Mouse (Mus musculus): Measurements from ENCODE around the gene Ints3. TPM values are rescaled to one million over a fixed set of nuclear protein-coding genes. Genes with fewer than 3 reads are reported as not detected.

Ints3 gene
- polyA plus RNA-seq, 1 experiment from 2014 or later: 9.2 TPM

DNA sequence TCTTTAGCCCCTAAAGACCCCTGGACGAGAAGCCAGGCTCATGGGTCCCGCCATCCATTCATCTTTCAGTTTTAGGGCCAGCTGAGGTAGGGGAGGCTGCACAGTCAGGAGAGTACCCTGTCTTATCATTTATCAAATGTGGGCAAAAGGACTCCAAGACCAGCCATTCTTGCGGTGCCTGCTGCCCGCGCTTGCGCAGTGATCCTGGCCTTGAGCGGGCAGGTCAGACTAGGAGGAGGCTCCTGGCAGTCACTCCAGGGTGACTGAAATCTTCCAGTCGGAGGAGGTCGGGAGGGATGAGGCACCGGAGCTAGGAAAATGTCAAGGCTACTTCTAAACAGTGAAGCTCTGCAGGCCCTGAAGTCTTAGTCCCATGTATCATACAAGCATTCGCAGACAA lies 51.7 kb downstream of the Ints3 start:
- no peaks in the 10 kb centered on the region for H3K9me3 ChIP-seq (ENCODE audit: control insufficient read depth, low read length)
- DNase-seq (ENCODE audit: low spot score) (no peak), ATAC-seq (ENCODE audit: low FRiP score, low TSS enrichment) (no peak)
- no peaks in the 10 kb centered on the region for H3K36me3 ChIP-seq (ENCODE audit: control insufficient read depth, insufficient read depth, low read length)
- no peaks in the 10 kb centered on the region for H3K27me3 ChIP-seq (ENCODE audit: control insufficient read depth, insufficient read depth, low read length)
- no peak for TF ChIP-seq CTCF (IDR thresholded peaks at IDR 0.05; ENCODE audit: low read depth)
- TF ChIP-seq EP300 (optimal IDR thresholded peaks at IDR 0.05): no peak
- no peaks in the 10 kb centered on the region for H3K4me1 ChIP-seq (replicated peaks; ENCODE audit: control insufficient read depth, insufficient read depth)
- no peak overlapping the region for H3K9ac ChIP-seq (ENCODE audit: low read length)
- H3K4me2 ChIP-seq (replicated peaks; ENCODE audit: low read depth): no peak overlapping the region
- H3K4me3 ChIP-seq (ENCODE audit: low read depth, low read length): no peak overlapping the region
- no peak overlapping the region for H3K27ac ChIP-seq (replicated peaks)
- WGBS: 55% methylated on average over 11 of the region's 11 CpGs

DNA sequence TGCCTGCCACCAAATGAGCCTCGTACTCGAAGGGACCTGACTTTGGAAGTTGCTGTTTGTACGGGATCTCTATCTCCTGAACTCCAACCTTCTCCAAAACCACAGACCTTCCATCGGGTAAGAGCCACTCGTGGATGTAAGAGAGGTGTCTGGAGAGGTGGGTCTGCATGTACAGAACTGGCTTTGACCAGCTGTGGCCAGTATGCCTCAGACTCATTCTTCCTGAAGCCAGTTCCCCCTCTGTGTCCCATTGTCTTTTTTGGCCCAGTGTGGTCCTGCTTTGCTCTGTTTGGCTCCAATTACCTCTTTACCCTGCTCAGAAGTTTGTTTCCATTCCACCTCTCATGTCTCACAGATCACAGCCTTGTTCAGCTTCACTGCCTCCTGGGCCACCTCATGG lies 54.9 kb downstream of the Ints3 start:
- Histone ChIP-seq H3K4me2 (replicated peaks; ENCODE audit: low read depth) (no peak overlapping the region), H3K27me3 (ENCODE audit: control insufficient read depth, insufficient read depth, low read length) (no peaks in the 10 kb centered on the region), H3K4me1 (replicated peaks; ENCODE audit: control insufficient read depth, insufficient read depth) (no peaks in the 10 kb centered on the region), H3K27ac (replicated peaks) (no peak overlapping the region), H3K9ac (ENCODE audit: low read length) (no peak overlapping the region), H3K4me3 (ENCODE audit: low read depth, low read length) (no peak overlapping the region), H3K36me3 (ENCODE audit: control insufficient read depth, insufficient read depth, low read length) (no peaks in the 10 kb centered on the region), H3K9me3 (ENCODE audit: control insufficient read depth, low read length) (no peaks in the 10 kb centered on the region)
- no peak for DNase-seq (ENCODE audit: low spot score)
- TF ChIP-seq CTCF (IDR thresholded peaks at IDR 0.05; ENCODE audit: low read depth): no peak
- TF ChIP-seq EP300 (optimal IDR thresholded peaks at IDR 0.05): no peak
- ATAC-seq (ENCODE audit: low FRiP score, low TSS enrichment): no peak
- 72% methylated on average over 5 of the region's 5 CpGs for WGBS

DNA sequence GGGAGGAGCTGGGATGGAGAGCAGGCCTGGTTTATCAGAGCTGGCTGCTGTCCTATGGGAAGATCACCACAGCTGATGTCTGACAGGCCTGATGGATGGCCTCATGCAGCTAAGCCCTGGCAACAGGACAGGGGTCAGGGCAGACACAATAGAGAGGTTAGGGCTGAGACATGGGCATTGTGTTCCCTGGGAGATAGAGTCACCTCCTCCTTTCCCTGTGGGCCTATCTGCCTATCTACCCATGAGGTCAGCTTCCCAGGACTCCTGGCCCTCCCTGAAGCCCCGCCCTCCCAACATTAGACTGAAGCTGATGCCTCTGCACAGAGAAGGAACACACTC lies 57.2 kb downstream of the Ints3 start:
- no peak for DNase-seq (ENCODE audit: low spot score)

DNA sequence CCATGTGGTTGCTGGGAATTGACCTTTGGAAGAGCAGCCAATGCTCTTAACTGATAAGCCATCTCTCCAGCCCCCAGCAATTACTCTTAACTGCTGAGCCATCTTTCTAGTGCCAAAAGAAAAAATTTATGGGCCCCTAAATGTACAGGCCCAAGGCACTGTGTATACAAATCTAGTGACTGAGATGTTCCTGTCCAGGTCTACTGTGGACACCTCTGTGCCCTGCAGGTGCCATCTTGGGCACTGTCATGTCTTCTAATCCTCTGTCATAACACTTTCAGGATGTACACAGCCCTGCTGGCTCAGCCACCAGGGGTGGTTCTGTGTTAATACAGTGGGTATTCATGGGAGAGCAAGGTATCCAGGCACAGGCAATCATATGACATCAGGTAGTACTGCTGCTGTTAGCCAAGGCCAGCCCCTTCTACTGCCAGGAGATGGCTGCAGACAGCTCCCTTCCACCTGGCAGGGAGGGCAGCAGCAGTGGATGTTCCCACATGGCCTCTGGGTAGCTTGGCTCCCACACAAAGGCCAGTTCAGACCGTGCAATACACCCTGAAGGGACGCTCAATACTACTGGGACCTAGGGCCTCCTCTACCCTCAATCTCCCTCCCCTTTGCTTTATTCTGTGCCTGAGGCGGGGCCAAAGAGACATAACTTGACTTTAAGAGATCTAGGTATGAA lies 57.7 kb downstream of the Ints3 start:
- ATAC-seq (ENCODE audit: low FRiP score, low TSS enrichment) (no peak), DNase-seq (ENCODE audit: low spot score) (no peak)
- H3K4me1 ChIP-seq (replicated peaks; ENCODE audit: control insufficient read depth, insufficient read depth): no peaks in the 10 kb centered on the region
- 56% methylated on average over 3 of the region's 3 CpGs for WGBS
- H3K27me3 ChIP-seq (ENCODE audit: control insufficient read depth, insufficient read depth, low read length): no peaks in the 10 kb centered on the region
- H3K9ac ChIP-seq (ENCODE audit: low read length): no peak overlapping the region
- H3K4me3 ChIP-seq (ENCODE audit: low read depth, low read length): no peak overlapping the region
- no peak overlapping the region for H3K4me2 ChIP-seq (replicated peaks; ENCODE audit: low read depth)
- TF ChIP-seq CTCF (IDR thresholded peaks at IDR 0.05; ENCODE audit: low read depth): no peak
- no peak overlapping the region for H3K27ac ChIP-seq (replicated peaks)
- no peaks in the 10 kb centered on the region for H3K9me3 ChIP-seq (ENCODE audit: control insufficient read depth, low read length)
- H3K36me3 ChIP-seq (ENCODE audit: control insufficient read depth, insufficient read depth, low read length): no peaks in the 10 kb centered on the region

More for the DNA sequence above, 57.2 kb downstream of the Ints3 start:
- H3K36me3 ChIP-seq (ENCODE audit: control insufficient read depth, insufficient read depth, low read length): no peaks in the 10 kb centered on the region
- no peaks in the 10 kb centered on the region for H3K9me3 ChIP-seq (ENCODE audit: control insufficient read depth, low read length)
- no peaks in the 10 kb centered on the region for H3K27me3 ChIP-seq (ENCODE audit: control insufficient read depth, insufficient read depth, low read length)
- WGBS: 56% methylated on average over 1 of the region's 1 CpGs
- no peaks in the 10 kb centered on the region for H3K4me1 ChIP-seq (replicated peaks; ENCODE audit: control insufficient read depth, insufficient read depth)
- H3K4me3 ChIP-seq (ENCODE audit: low read depth, low read length): no peak overlapping the region
- no peak for TF ChIP-seq EP300 (optimal IDR thresholded peaks at IDR 0.05)
- no peak for TF ChIP-seq CTCF (IDR thresholded peaks at IDR 0.05; ENCODE audit: low read depth)
- no peak overlapping the region for H3K9ac ChIP-seq (ENCODE audit: low read length)
- H3K4me2 ChIP-seq (replicated peaks; ENCODE audit: low read depth): no peak overlapping the region
- ATAC-seq (ENCODE audit: low FRiP score, low TSS enrichment): peak; percentile 25; the same call in 1 of the 2 replicates
- H3K27ac ChIP-seq (replicated peaks): no peak overlapping the region

DNA sequence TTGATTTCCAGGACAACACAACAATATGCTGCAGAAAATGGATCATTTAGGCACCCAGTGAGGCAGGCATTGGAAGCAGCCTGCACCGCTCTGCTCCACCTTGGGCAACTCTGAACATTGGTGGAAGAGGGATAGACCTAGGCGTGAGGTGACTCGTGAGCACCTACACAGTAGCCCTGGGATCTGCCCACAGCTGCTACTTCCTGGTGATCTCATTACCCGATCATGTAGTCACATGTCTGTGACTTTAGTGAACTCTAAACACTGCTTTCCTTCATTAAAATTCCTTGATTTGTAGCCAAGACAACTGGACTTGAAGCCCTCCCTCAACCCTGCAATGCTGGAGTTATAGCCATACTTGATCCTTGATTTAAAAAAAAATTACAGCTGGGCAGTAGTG lies 59.1 kb downstream of the Ints3 start:
- Histone ChIP-seq H3K27ac (replicated peaks) (no peak overlapping the region), H3K4me1 (replicated peaks; ENCODE audit: control insufficient read depth, insufficient read depth) (no peaks in the 10 kb centered on the region), H3K9ac (ENCODE audit: low read length) (no peak overlapping the region), H3K9me3 (ENCODE audit: control insufficient read depth, low read length) (no peaks in the 10 kb centered on the region), H3K36me3 (ENCODE audit: control insufficient read depth, insufficient read depth, low read length) (no peaks in the 10 kb centered on the region), H3K27me3 (ENCODE audit: control insufficient read depth, insufficient read depth, low read length) (no peaks in the 10 kb centered on the region), H3K4me2 (replicated peaks; ENCODE audit: low read depth) (no peak overlapping the region), H3K4me3 (ENCODE audit: low read depth, low read length) (no peak overlapping the region)
- ATAC-seq (ENCODE audit: low FRiP score, low TSS enrichment) (peak; percentile 79), DNase-seq (ENCODE audit: low spot score) (peak; percentile 13)
- WGBS: 52% methylated on average over 4 of the region's 4 CpGs
- no peak for TF ChIP-seq EP300 (optimal IDR thresholded peaks at IDR 0.05)
- no peak for TF ChIP-seq CTCF (IDR thresholded peaks at IDR 0.05; ENCODE audit: low read depth)

DNA sequence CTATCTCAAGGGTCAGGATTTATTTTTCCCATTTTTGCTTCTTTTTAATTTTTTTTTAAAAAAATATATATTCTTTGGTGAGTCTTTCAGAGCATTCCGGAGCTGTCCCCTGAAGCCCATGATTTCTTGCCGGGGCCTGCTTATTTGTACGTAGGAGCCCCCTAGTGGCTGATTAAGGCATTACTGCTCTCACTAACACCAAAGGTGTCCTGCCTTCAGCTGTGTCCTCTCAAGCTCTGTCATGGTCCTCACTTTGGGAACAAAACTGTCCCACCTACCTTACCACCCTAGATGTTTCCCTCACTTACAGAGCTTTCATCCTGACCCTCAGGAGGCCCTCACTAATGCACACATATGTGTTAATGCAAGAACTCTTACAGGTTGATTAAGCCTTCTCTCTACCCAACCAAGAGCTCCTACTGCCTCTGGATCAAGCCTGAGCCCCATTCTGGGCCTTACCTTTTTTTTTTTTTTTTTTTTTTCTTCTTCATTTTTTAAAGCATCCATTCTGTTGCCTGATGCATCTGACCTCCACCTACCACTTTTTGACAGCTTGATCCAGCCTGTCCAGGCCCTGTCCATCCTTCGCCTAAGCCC lies 59.9 kb downstream of the Ints3 start:
- H3K4me1 ChIP-seq (replicated peaks; ENCODE audit: control insufficient read depth, insufficient read depth): no peaks in the 10 kb centered on the region
- H3K9ac ChIP-seq (ENCODE audit: low read length): no peak overlapping the region
- no peak overlapping the region for H3K4me2 ChIP-seq (replicated peaks; ENCODE audit: low read depth)
- H3K4me3 ChIP-seq (ENCODE audit: low read depth, low read length): no peak overlapping the region
- H3K36me3 ChIP-seq (ENCODE audit: control insufficient read depth, insufficient read depth, low read length): no peaks in the 10 kb centered on the region
- WGBS: 25% methylated on average over 4 of the region's 4 CpGs
- TF ChIP-seq EP300 (optimal IDR thresholded peaks at IDR 0.05): no peak
- peak; percentile 88 for TF ChIP-seq CTCF (IDR thresholded peaks at IDR 0.05; ENCODE audit: low read depth)
- DNase-seq (ENCODE audit: low spot score) (peak; percentile 73), ATAC-seq (ENCODE audit: low FRiP score, low TSS enrichment) (peak; percentile 57)
- no peaks in the 10 kb centered on the region for H3K9me3 ChIP-seq (ENCODE audit: control insufficient read depth, low read length)
- H3K27me3 ChIP-seq (ENCODE audit: control insufficient read depth, insufficient read depth, low read length): no peaks in the 10 kb centered on the region
- H3K27ac ChIP-seq (replicated peaks): no peak overlapping the region

Measured in stomach, postnatal 0 days (tissue).